Mouse (Mus musculus): ENCODE measurements around the gene Gtpbp8.

Gtpbp8 gene

GRCm38 (mm10) chr16:44745866-44746562 is at the start of gene Gtpbp8:
Gtpbp8 (minus strand) TSS chr16:44746363.
- in situ Hi-C loops (cut with MboI, MseI): loop anchor here in 1 of 2 experiments (10.0 kb wide), 1 partner anchor 349 kb away; the partner anchor contains the start of gene Ccdc80

GRCm38 (mm10) chr16:44794416-44794815 is 48.3 kb upstream of the Gtpbp8 start:
- in situ Hi-C loops (cut with MboI, MseI): no loop called here

DNA sequence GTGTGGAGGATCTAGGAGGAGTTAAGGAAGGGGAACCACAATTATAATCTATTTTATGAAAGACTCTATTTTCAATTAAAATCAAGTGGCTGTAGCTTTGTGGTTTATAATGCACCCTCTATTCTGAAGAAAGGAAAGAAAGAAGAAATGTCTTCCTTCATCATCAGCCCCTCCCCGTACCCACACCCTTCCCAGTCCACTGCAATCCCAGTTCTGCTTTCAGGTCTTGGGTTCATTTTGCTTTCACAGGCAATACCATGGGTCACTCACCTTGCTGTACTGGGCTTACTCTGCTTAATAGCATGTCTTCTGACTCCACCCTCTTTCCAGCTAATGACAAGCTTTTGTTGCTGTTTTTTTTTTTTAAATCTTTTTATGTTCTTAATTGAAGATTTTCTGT is 40.8 kb upstream of the Gtpbp8 start:
- in situ Hi-C loops (cut with MboI, MseI): no loop called here

- in situ Hi-C loops (cut with MboI, MseI): no loop called here
Measured at GRCm38 (mm10) chr16:44780751-44781150, 34.6 kb upstream of the Gtpbp8 start.

DNA sequence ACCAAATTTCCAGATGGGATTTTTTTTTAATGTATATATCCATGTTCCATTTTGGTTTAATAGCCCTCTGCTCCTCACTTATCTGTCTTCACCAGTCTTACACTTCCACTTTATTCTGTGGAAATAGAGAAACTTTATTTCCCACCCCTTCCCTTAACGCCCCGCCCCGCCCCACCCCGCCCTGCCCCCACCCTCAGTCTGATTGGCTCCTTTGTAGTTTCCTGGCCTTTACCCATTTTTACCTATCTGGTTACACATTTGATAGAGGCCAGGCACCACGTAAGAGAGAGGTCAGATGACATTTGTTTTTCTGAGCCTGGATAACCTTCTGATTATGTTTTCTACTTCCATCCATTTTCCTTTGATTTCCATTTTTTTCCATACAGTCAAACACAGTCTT is 33.3 kb upstream of the Gtpbp8 start:
- in situ Hi-C loops (cut with MboI, MseI): no loop called here

DNA sequence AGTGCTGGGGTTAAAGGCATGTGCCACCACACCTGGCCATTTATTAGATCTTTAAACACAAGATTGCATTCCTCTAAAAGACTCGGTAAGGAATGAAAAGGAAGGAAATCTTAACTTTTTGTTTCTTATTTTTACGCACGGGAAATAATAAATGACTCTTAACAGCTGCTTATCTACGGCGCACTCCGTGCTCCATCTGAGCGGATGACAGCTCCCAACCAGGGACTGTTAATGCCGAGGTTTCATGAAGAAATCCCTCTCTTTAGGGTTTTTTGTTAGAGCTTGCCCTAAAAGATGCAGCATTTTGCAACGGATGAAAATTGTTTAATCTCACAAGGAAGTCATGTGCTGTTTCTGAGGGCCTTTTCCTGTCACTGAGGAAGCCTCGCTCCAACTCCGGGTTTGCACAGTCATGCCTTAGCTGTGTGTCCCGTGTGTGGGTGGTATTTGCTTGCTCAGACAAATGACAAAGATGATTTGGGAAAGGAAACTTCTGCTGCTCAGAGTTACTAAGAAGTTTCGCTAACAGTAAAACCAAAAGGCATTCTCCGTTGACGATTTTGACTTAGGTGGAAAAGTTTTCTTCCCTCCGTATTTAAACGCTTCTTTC is 32.5 kb upstream of the Gtpbp8 start:
- in situ Hi-C loops (cut with MboI, MseI): no loop called here

- in situ Hi-C loops (cut with MboI, MseI): loop anchor here in 1 of 2 experiments (5.0 to 25.0 kb wide), 2 partner anchors 248 to 1887 kb away; partner anchors contain the start of gene Zbtb20
Measured at GRCm38 (mm10) chr16:44774201-44774600, 28.0 kb upstream of the Gtpbp8 start.

DNA sequence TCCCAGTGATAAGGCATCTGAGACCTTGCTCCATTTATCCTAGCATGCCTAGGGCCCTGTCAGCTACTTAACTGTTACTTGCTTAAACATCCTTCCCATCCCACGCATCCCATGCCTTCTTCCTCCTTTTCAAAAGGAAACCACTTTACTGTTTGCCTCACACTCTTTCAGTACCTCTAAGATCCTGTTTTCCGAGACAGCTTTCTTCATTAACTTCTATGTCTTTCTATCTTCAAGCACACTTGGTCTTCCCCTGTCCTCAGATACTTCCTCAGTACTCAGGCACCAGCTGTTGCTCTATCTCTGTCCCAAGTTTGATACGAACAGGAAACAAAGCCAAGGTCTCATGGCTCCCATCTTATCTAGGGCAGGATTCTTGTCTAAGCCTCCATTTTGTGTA is 27.5 kb upstream of the Gtpbp8 start:
- in situ Hi-C loops (cut with MboI, MseI): loop anchor here in 1 of 2 experiments (5.0 to 25.0 kb wide), 2 partner anchors 249 to 1886 kb away; partner anchors contain the start of gene Zbtb20

DNA sequence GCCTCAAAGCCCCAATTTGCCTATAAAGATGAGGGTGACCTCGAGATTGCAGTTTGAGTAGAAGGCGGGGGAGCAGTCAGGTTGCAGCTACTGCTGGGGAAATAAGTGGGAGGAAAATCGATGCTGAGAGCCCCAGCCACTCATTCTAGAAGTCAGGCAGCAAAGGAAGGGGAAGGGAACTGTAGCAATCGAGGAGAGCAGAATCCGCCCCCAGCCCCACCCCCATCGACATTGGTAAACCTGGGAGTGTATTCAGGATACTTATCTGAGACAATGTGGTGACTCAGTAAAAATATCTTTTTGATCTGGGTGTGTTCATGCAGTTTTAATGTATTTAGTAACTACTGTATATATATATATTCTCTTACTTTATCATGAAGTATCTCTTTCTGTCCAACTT is 26.4 kb upstream of the Gtpbp8 start:
- in situ Hi-C loops (cut with MboI, MseI): loop anchor here in 1 of 2 experiments (5.0 to 25.0 kb wide), 2 partner anchors 250 to 1885 kb away; partner anchors contain the start of gene Zbtb20

GRCm38 (mm10) chr16:44767967-44768366 is 21.8 kb upstream of the Gtpbp8 start:
- in situ Hi-C loops (cut with MboI, MseI): loop anchor here (10.0 to 25.0 kb wide), 3 partner anchors 267 to 1881 kb away; partner anchors contain the start of genes Abhd10 (in 1 of the 2) and Zbtb20 (in 1 of the 2)

- in situ Hi-C loops (cut with MboI, MseI): loop anchor here (10.0 to 25.0 kb wide), 3 partner anchors 267 to 1880 kb away; partner anchors contain the start of genes Abhd10 (in 1 of the 2) and Zbtb20 (in 1 of the 2)
Measured at GRCm38 (mm10) chr16:44767506-44767905, 21.3 kb upstream of the Gtpbp8 start.

DNA sequence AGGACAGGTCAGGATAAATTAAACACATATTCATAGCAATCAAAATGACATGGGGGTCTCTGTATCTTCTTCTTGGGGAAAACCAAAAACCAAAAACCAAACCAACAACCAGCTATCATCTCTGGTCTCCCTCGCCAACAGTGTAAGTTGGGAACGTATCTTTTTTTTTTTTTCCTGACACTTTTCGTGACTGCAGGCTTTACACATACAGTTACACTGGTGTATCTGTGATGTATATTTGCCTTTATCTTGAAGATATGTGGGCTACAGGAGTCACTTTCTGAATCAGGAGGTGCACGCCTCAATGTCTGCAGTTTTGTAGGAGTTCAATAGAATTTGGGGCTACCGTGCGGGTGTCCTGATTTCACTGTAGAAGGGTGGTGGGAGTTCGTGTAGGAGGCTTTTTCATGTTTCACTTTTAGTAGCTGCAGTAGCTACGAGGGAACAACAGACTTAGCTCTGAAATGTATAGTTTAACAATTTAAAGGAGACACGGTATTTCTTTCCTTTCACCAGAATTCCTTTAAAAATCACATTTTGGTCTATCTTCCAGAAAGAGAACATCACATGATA is 20.2 kb upstream of the Gtpbp8 start:
- in situ Hi-C loops (cut with MboI, MseI): loop anchor here (10.0 to 25.0 kb wide), 3 partner anchors 268 to 1879 kb away; partner anchors contain the start of genes Abhd10 (in 1 of the 2) and Zbtb20 (in 1 of the 2)

GRCm38 (mm10) chr16:44765555-44766319 is 19.6 kb upstream of the Gtpbp8 start, which contains the start of gene Cd200r1:
Cd200r1 (plus strand) TSS chr16:44765736.
- in situ Hi-C loops (cut with MboI, MseI): loop anchor here (10.0 to 25.0 kb wide), 3 partner anchors 269 to 1878 kb away; partner anchors contain the start of genes Abhd10 (in 1 of the 2) and Zbtb20 (in 1 of the 2)

- in situ Hi-C loops (cut with MboI, MseI): loop anchor here (10.0 to 25.0 kb wide), 3 partner anchors 273 to 1875 kb away; partner anchors contain the start of genes Abhd10 (in 1 of the 2) and Zbtb20 (in 1 of the 2)
Measured at GRCm38 (mm10) chr16:44761811-44762210, 15.6 kb upstream of the Gtpbp8 start.

- in situ Hi-C loops (cut with MboI, MseI): loop anchor here in 1 of 2 experiments (25.0 kb wide), 1 partner anchor 1870 kb away; the partner anchor contains the start of gene Zbtb20
Measured at GRCm38 (mm10) chr16:44757700-44758099, 11.5 kb upstream of the Gtpbp8 start.

- in situ Hi-C loops (cut with MboI, MseI): loop anchor here in 1 of 2 experiments (10.0 kb wide), 1 partner anchor 347 kb away; the partner anchor contains the start of gene Ccdc80
Measured at GRCm38 (mm10) chr16:44748007-44748406, 1.8 kb upstream of the Gtpbp8 start.

DNA sequence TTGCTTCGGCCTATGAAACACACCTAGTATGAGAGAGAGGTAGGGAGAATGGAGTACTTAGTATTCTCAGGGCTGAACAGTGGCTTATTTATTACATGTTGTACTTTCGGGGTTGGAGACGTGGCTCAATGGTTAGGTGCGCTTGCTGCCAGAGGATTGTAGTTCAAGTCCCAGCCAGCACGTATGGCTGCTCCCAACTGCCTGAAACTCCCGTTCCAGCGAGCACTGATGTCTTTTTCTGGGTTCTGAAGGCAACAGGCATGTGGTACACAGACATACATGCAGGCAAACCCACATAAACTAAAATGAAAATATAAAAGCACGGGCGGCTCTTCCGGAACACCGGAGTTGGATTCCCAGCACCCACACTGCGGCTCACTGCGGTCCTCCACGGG is 695 bp downstream of the Gtpbp8 start:
- in situ Hi-C loops (cut with MboI, MseI): loop anchor here in 1 of 2 experiments (10.0 kb wide), 1 partner anchor 349 kb away; the partner anchor contains the start of gene Ccdc80

DNA sequence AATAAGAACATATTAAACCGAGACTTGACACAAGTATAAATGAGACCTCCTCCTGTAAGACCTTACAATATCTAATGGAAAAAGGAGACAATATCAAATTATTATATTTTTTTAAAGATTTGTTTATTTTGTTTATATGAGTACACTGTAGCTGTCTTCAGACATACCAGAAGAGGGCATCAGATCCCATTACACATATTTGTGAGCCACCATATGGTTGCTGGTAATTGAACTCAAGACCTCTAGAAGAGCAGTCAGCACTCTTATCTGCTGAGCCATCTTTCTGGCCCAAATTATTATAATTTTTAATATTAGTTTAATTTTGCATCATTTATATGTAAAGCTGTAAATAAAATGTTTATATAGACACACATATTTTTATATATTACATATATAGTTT is 3.4 kb downstream of the Gtpbp8 start:
- in situ Hi-C loops (cut with MboI, MseI): loop anchor here in 1 of 2 experiments (10.0 kb wide), 1 partner anchor 352 kb away; the partner anchor contains the start of gene Ccdc80

DNA sequence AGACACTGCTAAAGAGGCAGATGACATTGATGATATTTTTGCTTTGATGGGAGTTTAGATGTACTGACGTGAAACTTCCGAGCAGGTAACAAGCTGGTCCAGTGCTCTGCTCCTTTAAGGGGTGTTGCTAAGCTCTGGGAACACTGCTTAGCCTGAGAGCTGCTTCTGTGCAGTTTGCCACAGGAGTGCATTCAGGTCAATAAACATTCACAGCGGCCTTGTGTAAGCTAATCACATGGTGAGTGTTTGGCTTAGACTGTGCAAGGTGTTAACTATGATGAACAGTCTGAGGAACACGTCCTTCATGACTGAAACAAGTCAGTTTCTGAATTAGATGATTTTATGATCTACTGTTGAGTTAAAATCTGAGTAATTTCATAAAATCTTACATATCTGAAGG is 10.0 kb downstream of the Gtpbp8 start:
- in situ Hi-C loops (cut with MboI, MseI): no loop called here

DNA sequence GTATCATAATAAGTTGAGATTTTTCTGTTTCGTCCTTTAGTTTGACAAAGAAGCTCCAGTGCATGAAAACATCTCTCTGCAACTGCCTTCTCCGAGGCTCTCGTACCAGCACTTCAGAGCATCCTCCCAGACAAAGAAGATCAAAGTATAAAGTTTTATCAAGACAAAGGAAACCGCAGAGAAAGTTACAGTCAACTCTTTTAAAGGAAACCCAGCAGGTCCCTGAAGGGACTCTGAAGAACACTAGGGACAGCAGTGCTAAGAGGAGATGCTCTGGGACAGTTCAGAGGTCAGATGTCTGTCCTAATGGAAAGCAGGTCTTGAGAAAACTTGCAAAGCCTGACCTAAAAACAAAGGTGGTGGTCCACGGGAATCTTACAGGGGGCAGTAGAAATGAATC is 10.5 kb downstream of the Gtpbp8 start:
- in situ Hi-C loops (cut with MboI, MseI): no loop called here

All from T-helper 17 cell (primary cell).